Mouse (Mus musculus): Measurements from ENCODE around the gene Adam26b. TPM values are rescaled to one million over a fixed set of nuclear protein-coding genes. Genes with fewer than 3 reads are reported as not detected.
"Not testable (repeated sequence)": the region's sequence is repeated elsewhere in the genome, so short reads cannot be mapped to it uniquely, and the experiment has no call there.

Adam26b gene
- not detected in 2 replicates for polyA plus RNA-seq (2014; fragmentation: Nextera tagmentation; extraction: Ambion mirVana)

GRCm38 (mm10) chr8:43528006-43528405, at the start of gene Adam26b:
Gene Adam26b (minus strand): TSS chr8:43528106.
- H3K27ac ChIP-seq (ENCODE audit: low read depth, low read length); H3K9ac ChIP-seq (ENCODE audit: low read length); H3K4me2 ChIP-seq (ENCODE audit: low read length); H3K27me3 ChIP-seq (replicated peaks; ENCODE audit: control insufficient read depth, insufficient read depth, low read length); H3K4me1 ChIP-seq (ENCODE audit: control insufficient read depth, insufficient read depth, low read length); ATAC-seq; H3K4me3 ChIP-seq (ENCODE audit: low read depth, low read length); H3K36me3 ChIP-seq (ENCODE audit: control insufficient read depth, insufficient read depth, low read length); H3K9me3 ChIP-seq (replicated peaks; ENCODE audit: control insufficient read depth, low read length); DNase-seq (ENCODE audit: low spot score): not testable (repeated sequence)

GRCm38 (mm10) chr8:43576607-43577006, 48.7 kb upstream of the Adam26b start, which contains the start of gene Adam26a:
Gene Adam26a (minus strand): TSS chr8:43576707.
- H3K9me3 ChIP-seq (replicated peaks; ENCODE audit: control insufficient read depth, low read length); H3K4me2 ChIP-seq (ENCODE audit: low read length); ATAC-seq; H3K27me3 ChIP-seq (replicated peaks; ENCODE audit: control insufficient read depth, insufficient read depth, low read length); H3K27ac ChIP-seq (ENCODE audit: low read depth, low read length); DNase-seq (ENCODE audit: low spot score); H3K4me3 ChIP-seq (ENCODE audit: low read depth, low read length); H3K4me1 ChIP-seq (ENCODE audit: control insufficient read depth, insufficient read depth, low read length); H3K9ac ChIP-seq (ENCODE audit: low read length); H3K36me3 ChIP-seq (ENCODE audit: control insufficient read depth, insufficient read depth, low read length): not testable (repeated sequence)
- 93% methylated on average over 2 of the region's 2 CpGs for WGBS

Other genes starting within 250 kb of the Adam26b start
- not detected in 2 replicates for gene Zfp42, start 221.1 kb downstream of the Adam26b start, polyA plus RNA-seq (2014; fragmentation: Nextera tagmentation; extraction: Ambion mirVana)
- gene Adam26a, start 48.6 kb upstream of the Adam26b start, polyA plus RNA-seq (2014; fragmentation: Nextera tagmentation; extraction: Ambion mirVana): not detected in 2 replicates
- gene Gm5346, start 99.2 kb upstream of the Adam26b start, polyA plus RNA-seq (2014; fragmentation: Nextera tagmentation; extraction: Ambion mirVana): not detected in 2 replicates
- gene Adam34, start 181.9 kb upstream of the Adam26b start, polyA plus RNA-seq (2014; fragmentation: Nextera tagmentation; extraction: Ambion mirVana): not detected in 2 replicates